Mouse (Mus musculus): ENCODE results near the gene Bcl7b.

DNA sequence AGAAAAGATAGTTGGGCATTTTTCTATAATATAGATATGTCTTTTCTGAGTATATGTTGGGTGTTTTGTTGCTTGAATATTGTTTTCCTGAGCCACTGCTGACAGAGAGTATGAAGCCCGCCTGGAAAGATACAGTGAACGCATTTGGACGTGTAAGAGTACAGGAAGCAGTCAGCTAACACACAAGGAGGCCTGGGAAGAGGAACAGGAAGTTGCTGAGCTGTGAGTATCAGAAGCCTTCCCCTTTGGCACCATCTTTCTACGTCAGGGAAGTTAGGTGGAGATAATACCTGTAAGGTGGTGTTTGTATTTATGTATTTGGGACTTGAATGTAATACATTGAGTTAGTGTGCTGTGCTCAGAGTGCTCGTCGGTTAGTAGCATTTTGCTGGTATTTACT lies 28.3 kb downstream of the Bcl7b start:
- TF ChIP-seq CTCF (IDR thresholded peaks at IDR 0.05; ENCODE audit: control insufficient read depth, insufficient read depth, insufficient read length) (no peak), MYOD1 (IDR thresholded peaks at IDR 0.05; ENCODE audit: control insufficient read depth, insufficient read length, low read depth) (no peak), MAX (IDR thresholded peaks at IDR 0.05) (no peak)
